Mouse (Mus musculus) adrenal gland, postnatal 10 days (tissue): ENCODE measurements at regions not wholly inside any gene's neighbourhood (a gene's known extent, or its start where the extent isn't known, plus 50 kb on each side); places are given as distances from the start of the nearest gene placed in this dataset.

ENCODE experiments used
- DNase-seq: peaks from one replicate; pipeline ENCODE4 v3.0.0; 2021; ENCODE audit warnings: mixed read lengths

DNA sequence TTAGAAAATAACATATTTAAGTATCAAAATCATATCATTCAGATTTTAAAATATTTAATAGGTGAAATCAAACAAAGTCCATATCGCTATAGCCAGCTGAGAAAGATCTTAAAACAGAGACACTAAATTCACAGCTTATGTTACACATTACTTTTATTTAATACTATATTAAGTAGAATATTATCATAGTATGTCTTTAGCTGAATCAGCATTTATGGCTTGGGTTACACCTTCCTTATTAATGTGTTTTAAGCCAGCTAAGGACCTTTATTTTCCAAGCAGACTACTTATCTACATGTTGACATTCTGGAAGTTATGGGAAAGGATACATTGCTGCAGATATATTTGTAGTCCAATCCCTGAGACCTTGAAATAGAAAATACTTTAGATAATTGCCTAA lies 684.9 kb upstream of the Adgrl4 start:
- DNase-seq, result no peak

DNA sequence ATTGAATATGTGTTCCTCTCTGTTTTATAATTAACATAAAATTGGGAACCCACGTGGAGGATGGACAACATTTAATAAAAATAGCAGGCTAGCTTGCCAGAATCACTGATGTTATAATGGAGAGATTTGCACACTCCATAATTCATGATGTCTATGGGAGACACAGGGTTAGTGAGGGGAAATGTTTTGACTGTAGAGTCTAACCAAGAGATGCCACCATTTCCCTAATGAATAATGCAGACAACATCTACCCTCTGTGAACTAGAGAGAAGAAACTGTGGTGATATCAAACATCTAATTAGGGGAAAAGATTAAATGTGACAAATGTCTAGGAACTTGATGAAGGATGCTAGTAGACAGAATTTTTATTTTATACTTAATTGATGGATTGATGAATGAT lies 677.8 kb upstream of the Adgrl4 start:
- DNase-seq, result no peak

DNA sequence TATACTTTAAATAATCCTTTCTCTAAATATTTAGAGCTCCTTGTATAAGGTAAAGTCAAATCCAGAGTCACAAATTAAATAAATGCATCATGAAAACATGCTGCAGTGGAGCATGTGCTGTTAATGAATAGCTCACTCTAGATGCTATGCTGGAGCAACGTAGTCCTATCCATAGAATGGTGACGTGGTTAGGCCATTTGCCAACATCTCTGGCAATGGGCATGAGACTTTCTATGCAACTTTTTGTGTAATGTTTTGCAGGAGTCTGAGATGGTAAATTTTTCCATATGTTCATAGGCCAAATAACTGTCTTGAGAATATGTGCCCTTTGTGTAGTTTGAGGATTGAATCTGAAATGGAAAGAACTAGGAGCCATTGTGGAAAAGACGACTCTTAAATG lies 653.1 kb upstream of the Adgrl4 start:
- DNase-seq, result no peak

DNA sequence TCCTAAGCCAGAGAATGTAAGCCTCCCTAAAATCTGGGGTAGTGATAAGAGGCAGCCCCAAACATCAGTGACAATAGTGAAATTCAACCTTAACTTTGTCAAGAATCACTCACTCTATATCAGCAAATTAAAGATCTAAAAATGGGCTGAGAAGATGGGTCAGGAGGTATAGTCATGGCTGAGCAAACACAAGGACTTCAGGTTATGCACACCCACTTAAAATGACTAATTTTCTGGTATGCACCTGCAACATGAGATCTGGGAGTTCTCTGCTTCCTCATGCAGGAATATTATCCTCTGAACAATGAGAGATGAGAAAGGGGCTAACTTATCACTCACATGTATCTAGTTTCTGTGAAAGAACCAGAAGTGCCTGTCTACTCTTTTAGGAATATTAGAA lies 619.9 kb upstream of the Adgrl4 start:
- no peak for DNase-seq

DNA sequence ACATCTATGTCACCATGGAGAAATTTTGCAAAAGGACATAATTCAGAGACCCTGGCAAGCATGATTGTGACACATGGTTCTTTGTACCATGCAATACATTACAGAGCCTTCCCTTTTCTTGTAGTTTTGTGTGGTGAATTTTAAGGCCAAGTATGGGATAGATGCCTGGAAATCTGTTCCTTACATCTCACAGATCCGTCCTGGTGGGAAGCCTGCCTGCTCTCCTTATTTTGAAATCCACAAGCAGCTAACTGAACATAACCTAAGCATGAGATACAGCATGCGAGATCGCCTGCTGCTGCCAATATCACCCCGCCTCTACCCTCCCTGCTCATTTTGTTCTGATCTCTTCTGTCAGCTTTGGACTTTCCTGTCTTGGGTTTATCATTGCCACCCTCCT lies 618.3 kb upstream of the Adgrl4 start:
- no peak for DNase-seq

DNA sequence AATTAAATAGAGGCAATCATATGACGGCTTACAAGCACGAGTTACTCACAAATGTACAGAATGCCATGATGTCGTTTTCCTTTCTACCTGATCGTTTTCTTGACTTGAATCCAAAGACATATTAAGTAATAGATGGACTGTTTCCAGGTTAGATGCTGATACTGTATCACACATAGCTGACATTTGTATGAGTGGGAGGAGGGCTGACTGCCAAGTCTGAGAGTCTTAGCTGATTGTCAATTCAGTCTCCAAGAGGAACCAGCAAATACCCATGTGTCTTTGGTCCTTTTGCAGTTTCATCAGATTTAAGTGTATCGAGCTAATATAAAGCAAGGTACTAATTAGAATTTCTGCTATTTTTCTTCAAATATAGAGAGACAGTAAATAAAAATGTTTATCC lies 617.6 kb upstream of the Adgrl4 start:
- no peak for DNase-seq

DNA sequence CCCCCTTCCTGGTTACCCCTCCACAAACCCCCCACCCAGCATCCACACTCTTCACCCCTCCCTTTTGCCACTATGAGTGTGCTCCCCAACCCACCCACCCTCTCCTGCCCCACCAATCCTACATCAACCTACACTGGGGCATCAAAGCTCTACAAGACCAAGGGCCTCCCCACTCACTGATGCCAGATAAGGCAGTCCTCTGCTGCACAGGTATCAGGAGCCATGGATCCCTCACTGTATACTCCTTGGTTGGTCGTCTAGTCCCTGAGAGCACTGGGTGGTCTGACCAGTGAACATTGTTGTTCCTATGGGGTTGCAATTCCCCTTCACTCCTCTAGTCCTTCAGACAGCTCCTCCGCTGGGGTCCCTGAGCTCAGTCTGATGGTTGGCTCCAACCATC lies 591.7 kb upstream of the Adgrl4 start:
- no peak for DNase-seq

DNA sequence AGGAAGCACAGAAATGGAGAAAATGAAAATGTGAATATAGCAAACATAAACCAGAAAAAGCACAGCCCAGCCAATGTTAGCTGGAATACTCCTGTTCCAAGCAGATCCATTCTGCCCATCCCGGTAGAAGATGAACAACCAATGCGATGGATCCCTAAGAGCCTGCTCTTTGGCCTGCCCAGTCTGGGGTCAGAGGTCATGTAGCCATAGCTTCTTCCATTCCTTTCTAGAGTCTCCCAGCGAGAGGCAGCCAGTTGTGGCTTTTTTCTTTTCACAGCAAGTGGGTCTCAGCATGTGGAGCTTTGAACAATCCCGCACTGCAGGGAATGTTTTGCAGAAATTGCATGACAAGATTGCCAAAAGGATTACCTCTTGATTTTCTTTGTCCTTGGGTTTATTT lies 585.6 kb upstream of the Adgrl4 start:
- no peak for DNase-seq

DNA sequence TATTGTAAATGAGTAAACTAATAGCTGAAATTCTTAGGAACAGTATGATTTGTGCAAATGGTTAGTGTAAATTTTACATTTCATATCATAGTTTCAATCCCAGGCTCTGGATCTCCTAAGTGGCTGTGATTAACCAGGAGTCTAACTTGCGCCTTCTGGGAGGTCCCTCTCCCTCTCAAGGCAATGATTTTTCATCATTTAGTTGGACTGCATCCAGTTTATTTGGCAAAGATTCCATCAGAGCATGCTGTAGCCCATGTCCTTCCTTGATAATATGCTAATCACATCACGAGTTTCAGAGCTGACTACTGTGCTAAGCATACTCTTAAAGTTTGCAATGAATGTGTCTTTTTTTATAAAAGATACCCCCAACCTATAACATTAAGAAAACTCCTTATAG lies 541.0 kb upstream of the Adgrl4 start:
- no peak for DNase-seq

DNA sequence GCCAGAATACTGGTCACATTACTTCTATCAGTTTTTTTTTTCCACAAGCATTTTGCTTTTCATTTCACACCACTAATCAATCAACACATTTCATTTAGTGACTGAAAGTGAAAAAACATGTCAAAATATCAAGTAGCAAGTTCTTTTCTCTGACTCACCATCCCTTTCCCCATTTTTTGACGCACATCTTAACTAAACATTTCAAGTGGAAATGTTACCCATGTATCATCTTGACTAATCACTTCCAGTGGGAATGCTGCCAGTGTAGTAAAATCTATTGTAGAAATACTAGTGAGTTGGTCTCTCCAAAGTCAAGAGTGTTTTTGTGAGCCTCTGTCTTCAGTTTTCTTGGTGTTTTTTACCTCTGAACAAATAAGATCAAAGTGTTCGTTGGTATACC lies 527.6 kb upstream of the Adgrl4 start:
- no peak for DNase-seq

DNA sequence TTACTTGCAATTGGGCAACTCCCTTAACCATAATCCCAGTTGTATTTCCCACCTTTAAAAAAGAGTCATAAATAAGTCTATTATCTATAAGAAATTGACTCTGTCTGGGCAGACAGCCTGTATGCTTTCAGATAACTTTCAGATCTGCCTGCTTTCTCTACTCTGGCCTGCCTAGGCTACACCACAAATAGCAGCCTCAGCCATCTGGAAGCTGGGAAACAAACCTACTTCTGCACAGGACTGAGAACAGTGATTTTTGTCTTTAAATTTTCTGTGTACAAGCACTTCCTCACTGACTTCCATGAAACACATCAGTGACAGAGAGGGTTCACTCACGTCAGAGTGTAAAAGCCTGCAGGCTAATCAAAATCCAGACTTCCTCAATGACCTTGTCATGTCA lies 482.8 kb upstream of the Adgrl4 start:
- DNase-seq, result no peak

DNA sequence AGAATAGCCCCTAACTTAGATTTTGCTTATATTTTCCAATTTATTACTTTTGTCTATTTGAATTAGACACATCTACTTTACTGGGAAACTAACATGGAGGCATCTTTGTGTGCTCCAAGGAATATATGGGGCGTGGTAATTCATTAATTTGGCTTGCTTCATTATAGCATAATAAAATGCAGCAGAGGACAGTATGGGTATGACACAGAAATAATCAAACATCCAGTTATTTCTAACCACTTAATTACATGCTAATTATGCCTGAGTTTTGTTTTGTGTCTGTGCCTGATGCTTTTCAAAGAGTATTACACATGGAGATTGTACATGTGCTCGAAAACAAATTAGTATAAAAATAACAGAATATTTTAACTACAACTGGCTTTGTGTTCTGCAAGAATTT lies 438.0 kb upstream of the Adgrl4 start:
- DNase-seq, result no peak

DNA sequence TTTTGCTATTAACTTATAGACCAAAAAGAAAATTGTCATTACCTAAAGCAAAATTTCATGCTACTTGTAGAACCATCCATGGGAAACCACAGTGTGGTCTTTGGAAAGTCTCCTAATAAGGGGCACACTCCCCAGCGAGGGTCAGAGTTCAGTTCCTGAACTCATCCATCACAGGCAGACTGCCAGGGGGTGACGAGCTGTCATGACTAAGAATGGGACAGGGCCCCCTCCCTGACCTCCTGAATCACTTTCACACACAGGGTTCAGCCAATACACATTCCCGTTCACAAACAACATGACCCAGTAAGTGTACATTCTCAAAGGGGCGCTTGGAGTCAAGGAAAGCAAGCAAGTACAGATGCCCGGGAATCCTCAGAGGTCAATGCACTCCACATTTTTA lies 437.5 kb upstream of the Adgrl4 start:
- DNase-seq, result peak; percentile 1

DNA sequence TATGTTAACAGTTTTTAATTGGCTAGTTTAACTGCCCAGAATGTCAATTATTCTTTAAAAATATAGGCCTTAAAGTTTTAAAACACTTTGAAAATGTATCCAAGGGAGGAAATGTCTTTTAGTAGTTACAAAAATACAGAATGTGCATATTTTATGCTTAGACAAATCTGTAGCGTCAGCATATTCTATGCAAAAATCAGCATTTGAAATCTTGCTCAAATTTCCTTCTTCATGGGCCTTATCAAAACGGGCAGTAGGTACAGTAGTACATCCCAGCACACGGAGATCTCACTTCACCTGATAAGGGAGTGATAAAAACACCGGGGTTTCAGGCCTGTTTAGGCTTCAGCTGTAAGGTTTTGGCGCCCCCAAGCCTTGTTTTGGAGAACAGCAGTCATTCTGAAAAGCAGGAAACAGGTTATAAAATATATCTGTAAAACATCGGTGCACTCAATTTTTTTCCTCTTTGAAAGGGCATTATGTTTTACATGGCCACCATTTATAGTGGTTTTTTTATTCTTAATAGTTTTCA lies 435.7 kb upstream of the Adgrl4 start:
- DNase-seq, result peak; percentile 40

DNA sequence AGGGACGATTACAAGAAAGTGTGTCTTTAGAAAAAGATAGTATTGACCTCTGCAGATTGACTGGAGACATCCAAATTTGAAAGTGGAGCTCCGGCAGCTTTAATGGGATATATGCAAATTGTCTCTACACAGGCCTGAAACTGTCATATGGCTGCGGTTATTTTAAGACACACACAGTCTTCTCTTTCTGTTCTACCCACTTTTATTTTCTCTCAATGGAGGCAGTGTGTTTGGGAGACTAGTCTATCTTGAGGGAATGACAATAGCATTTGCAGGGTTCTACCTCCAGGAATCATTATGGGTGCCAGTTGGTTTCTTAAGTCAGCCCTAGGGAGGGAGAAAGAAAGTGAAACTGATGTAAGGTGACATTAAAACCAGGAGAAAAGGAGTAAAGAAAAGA lies 434.2 kb upstream of the Adgrl4 start:
- DNase-seq, result no peak

DNA sequence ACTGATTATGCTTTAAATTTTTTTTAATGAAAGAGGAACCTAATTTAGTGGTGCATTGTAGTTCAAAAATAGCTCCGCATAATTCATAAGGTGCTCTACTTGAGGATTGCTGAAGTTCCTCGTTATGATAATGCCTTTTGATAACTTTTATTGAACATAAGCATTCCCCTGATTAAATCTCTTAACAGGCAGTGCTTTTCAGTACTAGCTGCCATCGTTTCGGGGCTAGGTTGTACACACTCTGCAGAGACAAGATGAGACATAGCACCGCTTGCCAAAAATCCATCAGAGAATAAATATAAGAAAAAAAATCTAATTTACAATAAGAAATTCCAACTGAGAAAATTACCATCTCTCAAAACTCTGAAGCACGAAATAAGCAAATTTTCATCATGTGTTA lies 433.7 kb upstream of the Adgrl4 start:
- DNase-seq, result no peak

DNA sequence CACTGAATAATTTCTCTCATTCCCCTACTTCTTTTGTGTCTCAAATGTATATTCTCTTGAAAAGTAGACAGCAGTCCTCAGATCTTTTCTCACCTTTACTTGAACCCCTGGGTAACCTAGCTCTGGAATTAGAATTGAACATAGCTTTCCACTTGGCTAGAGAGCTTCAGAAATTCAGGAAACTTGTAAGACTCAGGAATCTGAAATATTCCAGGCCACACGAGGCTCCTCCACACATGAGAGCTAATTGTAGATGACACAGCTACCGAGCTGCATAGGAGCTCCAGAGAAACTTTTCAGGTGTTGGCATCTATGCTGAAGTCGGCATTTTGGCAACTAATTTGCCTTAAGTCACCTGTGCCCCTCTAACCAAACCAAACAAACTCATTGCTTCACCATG lies 417.7 kb upstream of the Adgrl4 start:
- DNase-seq, result no peak

DNA sequence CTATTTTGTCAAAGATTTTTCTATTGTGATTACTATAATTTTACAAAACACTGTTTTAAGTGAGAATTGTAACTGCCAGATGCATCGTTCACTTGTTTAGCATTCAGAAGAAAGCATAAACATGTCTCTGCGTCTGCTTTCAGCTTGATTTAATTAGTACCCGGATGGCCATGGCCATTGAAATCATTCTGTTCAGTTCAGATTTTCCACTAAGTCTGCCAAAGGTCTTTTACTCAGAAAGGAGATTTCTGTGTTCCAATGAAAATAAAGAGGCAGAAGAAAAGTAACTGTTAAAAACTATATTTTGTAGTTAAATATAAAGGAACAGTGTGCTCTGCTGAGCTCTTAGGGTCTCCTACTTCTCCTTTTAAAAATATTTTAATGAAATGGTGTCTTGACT lies 380.2 kb upstream of the Adgrl4 start:
- DNase-seq, result no peak

DNA sequence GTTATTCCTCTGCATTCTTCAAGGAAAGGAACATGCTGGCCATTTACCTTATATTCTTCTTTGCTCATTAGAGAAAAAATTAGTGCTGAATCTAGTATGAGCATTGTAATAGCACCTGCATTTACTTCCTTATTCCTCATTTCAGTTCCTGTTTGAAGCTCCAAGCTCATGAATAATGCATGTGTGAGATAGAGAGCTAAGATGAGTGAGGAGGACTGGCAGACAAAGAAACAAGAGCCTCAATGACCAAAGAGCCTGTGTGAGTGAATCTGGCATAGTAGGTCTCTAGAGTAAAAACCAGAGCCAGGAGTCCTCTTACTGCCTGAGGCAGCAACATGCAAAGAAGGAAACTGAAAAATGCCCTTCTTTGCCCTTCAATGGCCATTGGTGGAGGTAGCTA lies 365.4 kb upstream of the Adgrl4 start:
- DNase-seq, result no peak

DNA sequence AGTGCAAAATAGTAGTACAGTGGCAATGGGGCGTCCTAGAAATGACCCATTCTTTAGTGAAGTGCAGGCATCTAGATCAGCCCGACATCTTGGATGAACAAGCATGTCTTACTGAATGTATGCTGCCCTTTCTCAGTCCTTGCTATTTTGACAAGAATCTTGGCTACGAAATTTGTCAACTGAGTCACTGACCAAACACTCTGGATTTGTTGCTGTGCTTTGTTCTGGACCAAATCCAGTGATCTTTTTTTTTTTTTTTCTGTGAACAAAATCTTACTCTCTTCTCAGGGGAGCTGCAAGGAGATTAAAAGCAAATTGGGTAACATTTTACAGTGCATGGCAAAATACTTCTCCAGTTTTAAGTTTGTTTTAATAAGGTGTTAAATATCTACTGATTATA lies 320.9 kb upstream of the Adgrl4 start:
- no peak for DNase-seq

DNA sequence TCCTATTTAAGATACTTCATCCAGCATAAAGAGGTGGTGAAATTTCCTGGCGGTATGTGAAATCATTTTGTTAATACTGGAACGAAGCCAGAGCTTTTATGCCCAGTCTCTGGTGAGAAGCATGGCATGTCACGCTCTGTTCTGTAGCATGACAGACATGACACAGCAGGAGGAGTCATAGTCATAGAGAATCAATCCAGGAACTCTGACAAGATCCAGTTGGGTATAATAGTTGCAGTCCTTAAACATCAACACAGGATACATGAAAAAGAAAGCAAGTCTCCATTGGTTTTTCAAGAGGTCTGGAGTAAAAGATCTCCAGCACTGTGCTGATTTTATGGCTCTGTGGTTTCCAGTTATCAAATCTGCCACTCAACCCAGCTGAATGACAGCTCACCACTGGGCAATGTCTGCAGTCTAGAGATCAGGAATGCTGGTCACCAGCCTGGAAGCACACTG lies 320.1 kb upstream of the Adgrl4 start:
- DNase-seq, result no peak

DNA sequence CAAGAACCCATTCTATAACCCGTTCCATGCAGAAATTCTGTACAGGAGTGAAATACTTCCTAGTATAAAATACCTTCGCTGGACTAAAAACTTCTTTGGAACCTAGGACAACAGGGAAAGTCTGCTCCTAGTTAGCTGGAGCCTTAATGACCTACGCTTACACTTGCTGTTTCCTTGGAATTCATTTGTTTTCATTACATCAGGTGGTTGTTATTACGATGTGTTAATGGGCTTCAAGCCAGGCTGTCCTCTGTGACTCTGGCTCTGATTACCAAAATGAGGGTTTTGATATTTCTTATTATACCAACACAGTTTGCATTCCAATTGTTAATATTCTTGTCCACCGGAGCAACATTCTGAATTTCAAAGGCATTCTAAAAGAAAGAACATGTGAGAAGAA lies 313.6 kb upstream of the Adgrl4 start:
- DNase-seq, result no peak

DNA sequence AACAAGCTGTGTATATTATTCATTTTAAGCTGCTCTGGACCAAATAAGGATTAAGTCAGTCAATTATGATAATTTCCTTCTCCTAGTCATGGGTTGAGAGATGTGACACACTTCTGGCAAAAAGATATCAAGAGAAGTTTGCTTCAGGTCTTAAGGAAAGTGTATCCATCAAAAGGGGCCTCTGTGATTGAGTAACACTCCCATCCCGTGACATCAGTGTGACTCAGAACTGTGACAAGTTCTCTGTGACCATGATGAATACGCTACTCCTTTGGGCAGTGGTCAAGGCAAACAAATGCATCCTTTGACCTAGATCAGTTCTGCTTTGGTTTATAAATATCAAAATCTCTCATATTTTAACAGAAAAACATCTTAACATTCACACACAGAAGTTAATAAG lies 290.8 kb upstream of the Adgrl4 start:
- DNase-seq, result peak; percentile 2

DNA sequence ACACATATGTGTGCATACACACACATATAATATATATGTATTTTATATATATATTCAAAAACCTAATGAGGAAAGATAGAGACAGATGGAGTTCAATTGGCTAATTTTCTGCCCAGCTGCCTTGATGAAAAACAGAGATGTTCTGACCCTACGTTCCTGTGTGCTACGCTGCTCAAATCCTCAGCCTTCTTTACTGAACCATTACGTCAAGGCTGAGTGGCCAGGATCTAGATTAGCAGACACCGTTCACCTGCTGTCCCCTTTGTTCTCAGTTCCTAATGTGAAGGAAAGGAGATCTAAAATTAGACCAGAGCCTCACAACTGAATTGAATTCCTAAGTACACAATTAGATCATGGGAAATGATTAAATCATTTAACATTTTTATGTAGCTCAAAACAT lies 284.3 kb upstream of the Adgrl4 start:
- DNase-seq, result no peak

DNA sequence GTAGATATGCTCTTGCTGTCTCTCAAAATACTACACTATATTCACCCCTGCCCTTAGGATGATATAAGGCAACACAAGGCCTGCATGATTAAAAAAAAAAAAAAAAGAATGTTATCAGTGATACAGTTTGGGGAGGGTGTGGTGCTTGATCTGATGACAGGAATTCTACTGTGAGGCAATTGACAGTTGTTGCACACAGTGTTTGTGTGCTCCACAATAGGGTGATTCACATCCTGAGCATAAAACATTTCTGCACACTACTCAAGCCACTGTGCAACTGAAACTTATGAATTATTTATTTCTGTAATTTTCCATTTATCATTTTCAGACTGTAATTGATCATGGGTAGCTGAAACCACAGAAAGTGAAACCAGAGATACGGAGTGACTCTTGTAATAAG lies 277.2 kb upstream of the Adgrl4 start:
- DNase-seq, result no peak

DNA sequence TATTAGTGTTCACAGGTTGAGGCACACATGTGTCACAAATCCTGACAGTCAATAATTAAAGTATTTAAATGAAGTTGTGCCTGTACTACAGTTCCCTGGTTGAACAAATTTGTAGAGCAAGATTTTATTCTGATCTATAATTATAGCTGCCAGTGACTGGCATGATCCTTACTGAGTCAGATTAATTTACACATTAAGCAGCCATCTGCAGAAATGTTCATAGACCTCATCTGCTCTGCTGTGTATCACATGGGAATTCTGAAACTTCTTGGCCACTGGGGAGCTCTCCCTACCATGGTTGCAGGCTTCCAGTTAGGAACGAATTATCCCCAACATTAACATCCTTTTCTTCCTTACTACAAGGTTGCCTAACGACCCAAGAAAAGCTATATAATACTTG lies 255.6 kb upstream of the Adgrl4 start:
- no peak for DNase-seq
